Mouse (Mus musculus) liver, adult (tissue): Measurements from ENCODE around the gene Pigyl.
A peak's percentile ranks its signal among the peaks of the same experiment; 100 is the strongest.

Experiments used
- GATA4 ChIP-seq: IDR thresholded peaks from 2 replicates; pipeline ENCODE4 v1.6.1; 2014; ENCODE audit warnings: mild to moderate bottlenecking, low read length; ENCODE audit not compliant: insufficient replicate concordance

The Pigyl gene

DNA sequence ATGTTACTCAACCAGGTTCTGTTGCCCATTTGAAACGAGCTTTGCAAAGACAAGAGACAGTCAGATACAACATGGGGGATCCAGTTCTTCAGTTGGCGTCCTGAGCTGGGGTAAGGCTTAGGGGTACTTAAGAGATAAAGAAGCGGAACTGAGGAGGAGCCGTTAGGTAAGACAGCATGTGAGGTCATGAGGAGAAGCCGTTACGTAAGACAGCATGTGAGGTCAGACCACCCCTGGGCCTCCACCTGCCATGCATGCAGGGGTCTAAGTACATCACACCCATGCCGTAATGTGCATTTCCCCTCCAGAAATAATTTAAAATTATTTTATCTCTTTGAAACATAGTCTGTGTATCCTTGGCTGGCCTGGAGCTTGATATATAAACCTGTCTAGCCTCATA, 6.3 kb downstream of the Pigyl start:
- TF ChIP-seq GATA4, result no peak

GRCm38 (mm10) chr9:22164711-22165668, 8.3 kb downstream of the Pigyl start:
- no peak for TF ChIP-seq GATA4

- TF ChIP-seq GATA4, result no peak
These were observed 9.3 kb downstream of the Pigyl start for GRCm38 (mm10) chr9:22165964-22166363.

GRCm38 (mm10) chr9:22166686-22167085, 10.0 kb downstream of the Pigyl start:
- TF ChIP-seq GATA4, result no peak

- TF ChIP-seq GATA4, result no peak
These were observed 11.1 kb downstream of the Pigyl start for GRCm38 (mm10) chr9:22167751-22168150.

- no peak for TF ChIP-seq GATA4
These were observed 12.7 kb downstream of the Pigyl start for GRCm38 (mm10) chr9:22169327-22169726.

DNA sequence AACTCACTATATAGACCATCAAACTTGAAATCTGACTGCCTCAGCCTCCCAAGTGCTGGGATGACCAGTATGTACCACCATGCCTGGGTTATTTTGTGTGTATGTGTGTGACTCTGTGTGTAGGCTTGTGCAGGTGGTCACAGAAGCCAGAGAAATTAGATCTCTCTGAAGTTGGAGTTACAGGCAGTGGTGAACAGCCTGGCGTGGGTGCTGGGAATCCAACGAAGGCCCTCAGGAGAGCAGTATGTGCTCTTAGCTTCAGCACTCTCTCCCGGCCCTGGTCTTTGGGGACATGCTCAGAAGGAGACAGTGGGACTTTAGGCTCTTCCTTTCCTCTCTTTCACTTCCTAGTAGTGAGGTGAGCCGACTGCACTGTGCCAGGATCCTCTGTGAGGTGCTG, 15.7 kb downstream of the Pigyl start:
- TF ChIP-seq GATA4, result no peak

GRCm38 (mm10) chr9:22188025-22188611, 31.5 kb downstream of the Pigyl start, which contains the start of gene Zfp872:
Gene Zfp872, plus strand, starts transcription at chr9:22188090.
- no peak for TF ChIP-seq GATA4

- TF ChIP-seq GATA4, result peak; percentile 98
These were observed 39.8 kb downstream of the Pigyl start for GRCm38 (mm10) chr9:22196412-22196811.
